24 mouse cellular contexts compared by ENCODE assay signal in the genomic region with DNA sequence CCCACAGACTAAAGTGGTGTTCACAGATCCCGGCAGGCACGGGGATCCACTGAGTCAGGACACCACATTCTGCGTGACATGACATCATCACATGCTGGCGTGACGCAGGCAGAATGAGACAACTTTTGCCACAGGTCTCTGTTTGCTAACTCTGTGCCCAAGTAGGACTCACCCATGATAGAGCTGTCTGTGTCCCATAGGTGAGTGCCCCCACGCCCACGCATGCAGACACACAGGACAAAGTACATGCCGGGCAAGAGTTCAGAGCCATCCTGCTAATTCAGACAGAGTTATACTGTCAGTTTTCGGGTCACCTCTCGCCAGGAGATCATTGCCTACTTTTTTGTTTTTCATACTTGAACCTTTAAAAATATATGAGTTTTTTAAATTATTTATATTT. TPM values are rescaled to one million over a fixed set of nuclear protein-coding genes. Genes with fewer than 3 reads are reported as not detected.
DNase-seq lines count a peak whose midpoint lies in the region; ATAC-seq and TF ChIP-seq lines count a peak whose summit lies in the region.
"Had no signal": no experiment of that assay in that cellular context is flagged by ENCODE, and none has a peak within 500 bp of the region (broad histone marks: within the 10 kb centered on the region; RNA-seq: fewer than 3 reads in every experiment).

No protein-coding gene starts in this region.

- peaks cover 7% of the 10 kb centered on the region; the same call in 1 of the 2 replicates for H3K36me3 ChIP-seq in liver, adult 2 months (ENCODE audit: control insufficient read depth, insufficient read depth, low read length)
- H3K36me3 ChIP-seq in liver, embryonic 11.5 days (ENCODE audit: control insufficient read depth, insufficient read depth, low read length): peaks cover 17% of the 10 kb centered on the region
- H3K36me3 ChIP-seq in liver, embryonic 16.5 days (ENCODE audit: control insufficient read depth, insufficient read depth): peaks cover 6% of the 10 kb centered on the region
- peaks cover 44% of the 10 kb centered on the region for H3K36me3 ChIP-seq in liver, embryonic 12.5 days
- peaks cover 24% of the 10 kb centered on the region for H3K36me3 ChIP-seq in liver, postnatal 0 days (replicated peaks; ENCODE audit: insufficient read depth, low read length)

- peak; percentile 43 for DNase-seq in liver, adult 2 months (ENCODE audit: extremely low read depth, low read depth, low spot score)
- no peak for DNase-seq in liver, embryonic 11.5 days (ENCODE audit: low spot score)
- peak; percentile 63 for DNase-seq in liver, postnatal 0 days
- DNase-seq: adrenal gland, adult 8-10 months; adrenal gland, postnatal 14 days; adrenal gland, postnatal 36 days; B cell, adult 2 months; cerebellum, adult 11-12 months; cerebellum, adult 2 months; cerebellum, adult 9-10 months; cerebellum, postnatal 10 days; cerebellum, postnatal 25 days had no signal

- H3K4me2 ChIP-seq in liver, embryonic 11.5 days: no peak overlapping the region
- H3K4me2 ChIP-seq in liver, embryonic 16.5 days (ENCODE audit: low read depth, low read length): no peak overlapping the region
- no peak overlapping the region for H3K4me2 ChIP-seq in liver, embryonic 12.5 days
- no peak overlapping the region for H3K4me2 ChIP-seq in liver, postnatal 0 days (ENCODE audit: low read depth, low read length)
- H3K4me2 ChIP-seq: embryonic facial prominence, embryonic 12.5 days; forebrain, embryonic 13.5 days; forebrain, embryonic 15.5 days had no signal

- no peaks in the 10 kb centered on the region for H3K9me3 ChIP-seq in liver, embryonic 11.5 days (ENCODE audit: control insufficient read depth, low read length)
- H3K9me3 ChIP-seq in liver, embryonic 16.5 days (replicated peaks; ENCODE audit: control insufficient read depth, low read length): no peaks in the 10 kb centered on the region
- H3K9me3 ChIP-seq in liver, embryonic 12.5 days (replicated peaks): no peaks in the 10 kb centered on the region
- no peaks in the 10 kb centered on the region for H3K9me3 ChIP-seq in liver, postnatal 0 days (ENCODE audit: low read length)
- H3K9me3 ChIP-seq: embryonic facial prominence, embryonic 10.5 days; embryonic facial prominence, embryonic 12.5 days; forebrain, embryonic 13.5 days; forebrain, embryonic 15.5 days had no signal

- no peak overlapping the region for H3K27ac ChIP-seq in liver, adult 2 months (replicated peaks; ENCODE audit: insufficient read depth, low read depth, low read length)
- H3K27ac ChIP-seq in liver, embryonic 11.5 days (ENCODE audit: low read depth, low read length): no peak overlapping the region
- no peak overlapping the region for H3K27ac ChIP-seq in liver, embryonic 16.5 days (ENCODE audit: low read length)
- H3K27ac ChIP-seq in liver, embryonic 12.5 days: no peak overlapping the region
- peak overlapping the region; percentile 76 for H3K27ac ChIP-seq in liver, postnatal 0 days (ENCODE audit: low read depth)
- H3K27ac ChIP-seq: embryonic facial prominence, embryonic 10.5 days; embryonic facial prominence, embryonic 12.5 days; forebrain, embryonic 13.5 days; forebrain, embryonic 15.5 days had no signal

- no peak for TF ChIP-seq POLR2A in liver, adult 2 months (IDR thresholded peaks at IDR 0.05; ENCODE audit: extremely low read depth, insufficient read depth, low read length)

- 44% methylated on average over 10 of the region's 10 CpGs for WGBS in liver, adult 2 months
- 91% methylated on average over 10 of the region's 10 CpGs for WGBS in liver, embryonic 11.5 days
- 81% methylated on average over 10 of the region's 10 CpGs for WGBS in liver, embryonic 16.5 days (ENCODE audit: insufficient replicate concordance)
- 91% methylated on average over 10 of the region's 10 CpGs for WGBS in liver, embryonic 12.5 days (ENCODE audit: insufficient replicate concordance)
- WGBS in liver, postnatal 0 days (ENCODE audit: insufficient replicate concordance): 72% methylated on average over 10 of the region's 10 CpGs

- TF ChIP-seq CTCF in liver, adult 2 months (IDR thresholded peaks at IDR 0.05; ENCODE audit: low read depth, low read length): no peak
- no peak for TF ChIP-seq CTCF in liver, postnatal 0 days (IDR thresholded peaks at IDR 0.05; ENCODE audit: low read depth)

- no peaks in the 10 kb centered on the region for H3K4me1 ChIP-seq in liver, adult 2 months (ENCODE audit: control insufficient read depth, insufficient read depth, low read length)
- H3K4me1 ChIP-seq in liver, embryonic 11.5 days (replicated peaks; ENCODE audit: control insufficient read depth, insufficient read depth, low read length): no peaks in the 10 kb centered on the region
- H3K4me1 ChIP-seq in liver, embryonic 16.5 days (ENCODE audit: control insufficient read depth, low read depth, low read length): no peaks in the 10 kb centered on the region
- H3K4me1 ChIP-seq in liver, embryonic 12.5 days: no peaks in the 10 kb centered on the region
- 0 out of 2 replicates have a peak, but pooled peaks cover 2% of the 10 kb centered on the region for H3K4me1 ChIP-seq in liver, postnatal 0 days (ENCODE audit: insufficient read depth)

- no peaks in the 10 kb centered on the region for H3K27me3 ChIP-seq in liver, adult 2 months (ENCODE audit: control insufficient read depth, insufficient read depth, low read length)
- H3K27me3 ChIP-seq in liver, embryonic 11.5 days (replicated peaks; ENCODE audit: control insufficient read depth, insufficient read depth, low read length): no peaks in the 10 kb centered on the region
- H3K27me3 ChIP-seq in liver, embryonic 16.5 days (ENCODE audit: control insufficient read depth, insufficient read depth, low read depth, low read length): no peaks in the 10 kb centered on the region
- H3K27me3 ChIP-seq in liver, embryonic 12.5 days (replicated peaks): no peaks in the 10 kb centered on the region
- no peaks in the 10 kb centered on the region for H3K27me3 ChIP-seq in liver, postnatal 0 days (ENCODE audit: insufficient read depth, low read length)
- H3K27me3 ChIP-seq: CH12.LX; embryonic facial prominence, embryonic 12.5 days; forebrain, embryonic 13.5 days; forebrain, embryonic 15.5 days; Patski had no signal

- no peak for ATAC-seq in liver, embryonic 11.5 days (replicated peaks; ENCODE audit: low FRiP score)
- peak; percentile 78 for ATAC-seq in liver, embryonic 16.5 days (ENCODE audit: low read depth)
- no peak for ATAC-seq in liver, embryonic 12.5 days
- ATAC-seq in liver, postnatal 0 days: peak; percentile 98
- ATAC-seq: activated CD4-positive, CD25-positive, alpha-beta regulatory T cell, adult 4 months; CD4-positive, CD25-positive, alpha-beta regulatory T cell, adult 4 months; forebrain, embryonic 13.5 days; forebrain, embryonic 15.5 days; Patski had no signal

- H3K9ac ChIP-seq in liver, adult 2 months (ENCODE audit: low read depth, low read length): no peak overlapping the region
- no peak overlapping the region for H3K9ac ChIP-seq in liver, embryonic 11.5 days (ENCODE audit: low read depth, low read length)
- H3K9ac ChIP-seq in liver, embryonic 16.5 days (ENCODE audit: low read depth, low read length): no peak overlapping the region
- no peak overlapping the region for H3K9ac ChIP-seq in liver, embryonic 12.5 days
- H3K9ac ChIP-seq in liver, postnatal 0 days (replicated peaks): no peak overlapping the region
- H3K9ac ChIP-seq: embryonic facial prominence, embryonic 12.5 days; forebrain, embryonic 13.5 days; forebrain, embryonic 15.5 days had no signal

- no peak for TF ChIP-seq EP300 in liver, postnatal 0 days (IDR thresholded peaks at IDR 0.05; ENCODE audit: low read depth)

- no peaks in the 10 kb centered on the region for H3K79me2 ChIP-seq in liver, adult 2 months (ENCODE audit: control insufficient read depth, insufficient read depth, low read length)

- no peak overlapping the region for H3K4me3 ChIP-seq in liver, adult 2 months (ENCODE audit: insufficient read depth, low read depth, low read length)
- H3K4me3 ChIP-seq in liver, embryonic 11.5 days (ENCODE audit: low read depth, low read length): no peak overlapping the region
- no peak overlapping the region for H3K4me3 ChIP-seq in liver, embryonic 16.5 days (ENCODE audit: low read depth, low read length)
- H3K4me3 ChIP-seq in liver, embryonic 12.5 days: no peak overlapping the region
- no peak overlapping the region for H3K4me3 ChIP-seq in liver, postnatal 0 days (ENCODE audit: low read depth, low read length)
- H3K4me3 ChIP-seq: embryonic facial prominence, embryonic 10.5 days; embryonic facial prominence, embryonic 12.5 days; forebrain, embryonic 13.5 days; forebrain, embryonic 15.5 days had no signal

RNA-seq across cellular contexts. Expression of a gene that starts 27.8 kb away (rescaled TPM):
- total RNA-seq in liver, adult 2 months (2014; rRNA removed): not detected in 2 replicates
- 0.09 TPM in 1 of 2 replicates, not detected in the other for polyA plus RNA-seq in liver, adult 2 months (2012; rRNA removed)
- not detected in 2 replicates for polyA plus RNA-seq in liver, embryonic 11.5 days (2014; fragmentation: Nextera tagmentation; extraction: Ambion mirVana)
- polyA plus RNA-seq in liver, embryonic 16.5 days (2015; fragmentation: Nextera tagmentation; extraction: Ambion mirVana): 0.98 and 2.0 TPM in 2 replicates
- polyA plus RNA-seq in liver, embryonic 12.5 days (2016; fragmentation: Nextera tagmentation; extraction: Ambion mirVana): 0.14 TPM in 1 of 2 replicates, not detected in the other
- 0.81 and 1.7 TPM in 2 replicates for polyA plus RNA-seq in liver, postnatal 0 days (2015; fragmentation: Nextera tagmentation; extraction: Ambion mirVana)
- total RNA-seq: CH12.LX, G1E had no signal
- polyA plus RNA-seq: activated CD4-positive, CD25-positive, alpha-beta regulatory T cell, adult 4 months; CD4-positive, CD25-positive, alpha-beta regulatory T cell, adult 4 months; embryonic facial prominence, embryonic 10.5 days; forebrain, embryonic 11.5 days; forebrain, embryonic 13.5 days had no signal

Comparison
In these comparisons a context has a peak if more than half of its experiments do, and no peak if none do; other contexts are left out.
1. ATAC-seq: peak in liver, embryonic 16.5 days (single experiment) and liver, postnatal 0 days (single experiment); none in liver, embryonic 11.5 days (single experiment) and liver, embryonic 12.5 days (single experiment).